ENCODE assay signal across 9 mouse cellular contexts in the genomic region with DNA sequence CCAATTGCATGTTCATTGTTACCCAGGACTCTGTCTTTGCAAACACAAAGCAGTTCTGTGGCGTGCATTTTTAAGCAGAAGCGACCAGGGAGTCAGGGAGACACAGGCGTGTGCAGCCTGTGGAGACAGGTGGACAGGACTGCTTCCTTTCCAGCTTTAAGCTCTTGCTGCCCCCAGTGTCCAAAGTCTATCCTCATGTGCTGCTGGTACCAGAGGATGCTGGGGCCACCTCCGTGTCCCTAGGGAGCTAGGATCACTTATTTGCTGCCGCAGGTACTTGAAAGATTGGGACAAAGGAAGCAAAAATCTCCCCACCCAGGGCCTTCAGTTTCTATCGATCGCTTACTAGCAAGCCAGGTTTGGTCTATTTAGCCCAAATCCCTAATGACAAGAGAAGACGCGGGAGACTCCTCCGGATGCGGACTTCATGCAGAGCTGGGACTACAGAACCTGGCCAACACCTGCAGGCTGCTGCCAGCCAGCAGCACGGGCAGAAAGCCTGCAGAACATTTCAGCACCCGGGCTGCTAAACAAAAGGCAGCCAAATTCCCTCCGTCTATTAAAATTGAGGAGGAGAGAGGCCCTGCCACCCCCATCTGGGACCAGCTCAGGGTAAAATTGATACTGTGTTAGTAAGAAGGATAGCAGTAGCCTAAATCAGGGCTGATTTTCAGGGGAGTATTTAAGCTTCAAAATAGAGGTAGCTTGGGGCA.
A peak's percentile ranks its signal among the peaks of the same experiment; 100 is the strongest.
DNase-seq lines count a peak whose midpoint lies in the region; ATAC-seq lines count a peak whose summit lies in the region.
"Had no signal": no experiment of that assay in that cellular context is flagged by ENCODE, and none has a peak within 500 bp of the region (broad histone marks: within the 10 kb centered on the region; RNA-seq: fewer than 3 reads in every experiment).

No protein-coding gene starts in this region.

- H3K36me3 ChIP-seq in hindbrain, embryonic 13.5 days: no peaks in the 10 kb centered on the region
- no peaks in the 10 kb centered on the region for H3K36me3 ChIP-seq in heart, embryonic 10.5 days

- no peaks in the 10 kb centered on the region for H3K27me3 ChIP-seq in hindbrain, embryonic 13.5 days
- H3K27me3 ChIP-seq in heart, embryonic 10.5 days (ENCODE audit: insufficient read depth, poor library complexity, severe bottlenecking): peaks cover 18% of the 10 kb centered on the region; the same call in 1 of the 2 replicates

- H3K9me3 ChIP-seq in hindbrain, embryonic 13.5 days: no peaks in the 10 kb centered on the region
- no peaks in the 10 kb centered on the region for H3K9me3 ChIP-seq in heart, embryonic 10.5 days

- peak overlapping the region; percentile 90 for H3K27ac ChIP-seq in hindbrain, embryonic 13.5 days
- H3K27ac ChIP-seq in heart, embryonic 10.5 days: no peak overlapping the region

- H3K4me1 ChIP-seq in hindbrain, embryonic 13.5 days (replicated peaks): peaks cover 47% of the 10 kb centered on the region
- peaks cover 7% of the 10 kb centered on the region; the same call in 1 of the 2 replicates for H3K4me1 ChIP-seq in heart, embryonic 10.5 days

- H3K4me2 ChIP-seq in hindbrain, embryonic 13.5 days: peak overlapping the region; percentile 51
- H3K4me2 ChIP-seq: liver, embryonic 11.5 days had no signal

- DNase-seq in cerebellum, adult 8-10 months: peak; percentile 20
- peak; percentile 23 for DNase-seq in embryo, embryonic 9.5 days (ENCODE audit: extremely low spot score)
- DNase-seq in neural tube, embryonic 10.5 days (ENCODE audit: extremely low spot score, low spot score): peak; percentile 23
- no peak for DNase-seq in urinary bladder, adult 18-20 months (ENCODE audit: low spot score in 2 of 2)
- no peak for DNase-seq in heart, embryonic 10.5 days (ENCODE audit: low spot score)
- DNase-seq: kidney, adult 8-10 months had no signal

- 7% methylated on average over 14 of the region's 14 CpGs for WGBS in hindbrain, embryonic 13.5 days
- 20% methylated on average over 14 of the region's 14 CpGs for WGBS in heart, embryonic 10.5 days

- H3K9ac ChIP-seq in hindbrain, embryonic 13.5 days: peak overlapping the region; percentile 64

- H3K4me3 ChIP-seq in hindbrain, embryonic 13.5 days: peak overlapping the region; percentile 19; the same call in 1 of the 2 replicates
- no peak overlapping the region for H3K4me3 ChIP-seq in heart, embryonic 10.5 days

- peak; percentile 53; the same call in 1 of the 2 replicates for ATAC-seq in hindbrain, embryonic 13.5 days (ENCODE audit: low FRiP score)
- no peak for ATAC-seq in erythroblast, adult 5-6 weeks (replicated peaks; ENCODE audit: low FRiP score, poor library complexity, severe bottlenecking)

Comparison
In these comparisons a context has a peak if more than half of its experiments do, and no peak if none do; other contexts are left out.
1. DNase-seq: peak in cerebellum, adult 8-10 months (single experiment), embryo, embryonic 9.5 days (single experiment) and neural tube, embryonic 10.5 days (single experiment); none in urinary bladder, adult 18-20 months (0 of 2) and heart, embryonic 10.5 days (single experiment).